Mouse (Mus musculus): ENCODE data around the gene Sorbs1. TPM values are rescaled to one million over a fixed set of nuclear protein-coding genes. Genes with fewer than 3 reads are reported as not detected.

Gene Sorbs1
- polyA plus RNA-seq, 1 experiment from 2014 or later: 59.2 TPM

- H3K36me3 ChIP-seq: no peaks in the 10 kb centered on the region
- no peaks in the 10 kb centered on the region for H3K4me1 ChIP-seq
- WGBS: 86% methylated on average over 6 of the region's 6 CpGs
- ATAC-seq (replicated peaks; ENCODE audit: low FRiP score): 0 out of 2 replicates have a peak, but pooled peaks have one; percentile 52
- no peak overlapping the region for H3K4me2 ChIP-seq
- no peaks in the 10 kb centered on the region for H3K9me3 ChIP-seq (replicated peaks)
- no peak overlapping the region for H3K4me3 ChIP-seq (replicated peaks)
- no peak overlapping the region for H3K9ac ChIP-seq
- no peak overlapping the region for H3K27ac ChIP-seq
- no peaks in the 10 kb centered on the region for H3K27me3 ChIP-seq
Measured at GRCm38 (mm10) chr19:40536526-40536925, 22.9 kb upstream of the Sorbs1 start.

GRCm38 (mm10) chr19:40532525-40532924 lies 18.9 kb upstream of the Sorbs1 start:
- Histone ChIP-seq H3K4me2 (no peak overlapping the region), H3K9ac (no peak overlapping the region), H3K4me1 (no peaks in the 10 kb centered on the region), H3K36me3 (no peaks in the 10 kb centered on the region), H3K9me3 (replicated peaks) (no peaks in the 10 kb centered on the region), H3K4me3 (replicated peaks) (no peak overlapping the region), H3K27me3 (no peaks in the 10 kb centered on the region), H3K27ac (no peak overlapping the region)
- ATAC-seq (replicated peaks; ENCODE audit: low FRiP score): no peak
- 78% methylated on average over 5 of the region's 5 CpGs for WGBS

GRCm38 (mm10) chr19:40530323-40530722 lies 16.7 kb upstream of the Sorbs1 start:
- Histone ChIP-seq H3K4me2 (no peak overlapping the region), H3K36me3 (no peaks in the 10 kb centered on the region), H3K4me3 (replicated peaks) (no peak overlapping the region), H3K9ac (no peak overlapping the region), H3K27me3 (no peaks in the 10 kb centered on the region), H3K27ac (no peak overlapping the region), H3K9me3 (replicated peaks) (no peaks in the 10 kb centered on the region), H3K4me1 (no peaks in the 10 kb centered on the region)
- ATAC-seq (replicated peaks; ENCODE audit: low FRiP score): no peak
- WGBS: 89% methylated on average over 2 of the region's 2 CpGs

GRCm38 (mm10) chr19:40528254-40528653 lies 14.7 kb upstream of the Sorbs1 start:
- H3K27me3 ChIP-seq: no peaks in the 10 kb centered on the region
- no peak overlapping the region for H3K27ac ChIP-seq
- no peaks in the 10 kb centered on the region for H3K36me3 ChIP-seq
- no peak overlapping the region for H3K9ac ChIP-seq
- no peaks in the 10 kb centered on the region for H3K9me3 ChIP-seq (replicated peaks)
- ATAC-seq (replicated peaks; ENCODE audit: low FRiP score): no peak
- no peak overlapping the region for H3K4me3 ChIP-seq (replicated peaks)
- no peaks in the 10 kb centered on the region for H3K4me1 ChIP-seq
- no peak overlapping the region for H3K4me2 ChIP-seq

GRCm38 (mm10) chr19:40526367-40527014 lies 12.9 kb upstream of the Sorbs1 start:
- no peak overlapping the region for H3K27ac ChIP-seq
- no peak for ATAC-seq (replicated peaks; ENCODE audit: low FRiP score)
- WGBS: 84% methylated on average over 9 of the region's 9 CpGs
- no peaks in the 10 kb centered on the region for H3K27me3 ChIP-seq
- H3K4me3 ChIP-seq (replicated peaks): no peak overlapping the region
- H3K4me2 ChIP-seq: no peak overlapping the region
- no peaks in the 10 kb centered on the region for H3K4me1 ChIP-seq
- H3K36me3 ChIP-seq: no peaks in the 10 kb centered on the region
- H3K9me3 ChIP-seq (replicated peaks): no peaks in the 10 kb centered on the region
- no peak overlapping the region for H3K9ac ChIP-seq

- no peaks in the 10 kb centered on the region for H3K27me3 ChIP-seq
- no peaks in the 10 kb centered on the region for H3K4me1 ChIP-seq
- no peaks in the 10 kb centered on the region for H3K36me3 ChIP-seq
- H3K9me3 ChIP-seq (replicated peaks): no peaks in the 10 kb centered on the region
- H3K4me3 ChIP-seq (replicated peaks): no peak overlapping the region
- ATAC-seq (replicated peaks; ENCODE audit: low FRiP score): no peak
- H3K27ac ChIP-seq: no peak overlapping the region
- 78% methylated on average over 8 of the region's 8 CpGs for WGBS
- H3K9ac ChIP-seq: no peak overlapping the region
- no peak overlapping the region for H3K4me2 ChIP-seq
Measured at GRCm38 (mm10) chr19:40523431-40524005, 9.9 kb upstream of the Sorbs1 start.

- Histone ChIP-seq H3K27me3 (no peaks in the 10 kb centered on the region), H3K36me3 (no peaks in the 10 kb centered on the region), H3K9me3 (replicated peaks) (no peaks in the 10 kb centered on the region), H3K9ac (no peak overlapping the region), H3K27ac (no peak overlapping the region), H3K4me2 (no peak overlapping the region), H3K4me1 (no peaks in the 10 kb centered on the region), H3K4me3 (replicated peaks) (no peak overlapping the region)
- ATAC-seq (replicated peaks; ENCODE audit: low FRiP score): no peak
- WGBS: 83% methylated on average over 5 of the region's 5 CpGs
Measured at GRCm38 (mm10) chr19:40520403-40520802, 6.8 kb upstream of the Sorbs1 start.

- WGBS: 34% methylated on average over 1 of the region's 1 CpGs
- ATAC-seq (replicated peaks; ENCODE audit: low FRiP score): no peak
- no peaks in the 10 kb centered on the region for H3K27me3 ChIP-seq
- no peaks in the 10 kb centered on the region for H3K36me3 ChIP-seq
- H3K4me3 ChIP-seq (replicated peaks): no peak overlapping the region
- H3K9ac ChIP-seq: no peak overlapping the region
- H3K4me2 ChIP-seq: no peak overlapping the region
- H3K4me1 ChIP-seq: no peaks in the 10 kb centered on the region
- no peak overlapping the region for H3K27ac ChIP-seq
- H3K9me3 ChIP-seq (replicated peaks): no peaks in the 10 kb centered on the region
Measured at GRCm38 (mm10) chr19:40518706-40519105, 5.1 kb upstream of the Sorbs1 start.

- Histone ChIP-seq H3K9me3 (replicated peaks) (no peaks in the 10 kb centered on the region), H3K9ac (no peak overlapping the region), H3K27ac (no peak overlapping the region), H3K36me3 (no peaks in the 10 kb centered on the region), H3K4me2 (no peak overlapping the region), H3K4me1 (peaks cover 22% of the 10 kb centered on the region), H3K27me3 (no peaks in the 10 kb centered on the region), H3K4me3 (replicated peaks) (no peak overlapping the region)
- 91% methylated on average over 3 of the region's 3 CpGs for WGBS
- ATAC-seq (replicated peaks; ENCODE audit: low FRiP score): no peak
Measured at GRCm38 (mm10) chr19:40515596-40515995, 2.0 kb upstream of the Sorbs1 start.

GRCm38 (mm10) chr19:40514376-40514775 lies 797 bp upstream of the Sorbs1 start:
- H3K4me2 ChIP-seq: no peak overlapping the region
- peaks cover 32% of the 10 kb centered on the region for H3K4me1 ChIP-seq
- no peaks in the 10 kb centered on the region for H3K9me3 ChIP-seq (replicated peaks)
- no peak for ATAC-seq (replicated peaks; ENCODE audit: low FRiP score)
- H3K4me3 ChIP-seq (replicated peaks): no peak overlapping the region
- 83% methylated on average over 7 of the region's 7 CpGs for WGBS
- H3K9ac ChIP-seq: no peak overlapping the region
- no peaks in the 10 kb centered on the region for H3K27me3 ChIP-seq
- H3K36me3 ChIP-seq: no peaks in the 10 kb centered on the region
- H3K27ac ChIP-seq: no peak overlapping the region

- Histone ChIP-seq H3K27me3 (no peaks in the 10 kb centered on the region), H3K9me3 (replicated peaks) (no peaks in the 10 kb centered on the region; the same call in 1 of the 2 replicates), H3K4me1 (peaks cover 32% of the 10 kb centered on the region), H3K4me2 (peak overlapping the region; percentile 89), H3K36me3 (no peaks in the 10 kb centered on the region), H3K4me3 (replicated peaks) (peak overlapping the region; percentile 89), H3K9ac (peak overlapping the region; percentile 79), H3K27ac (peak overlapping the region; percentile 91)
- under 1% methylated on average over 34 of the region's 34 CpGs for WGBS
- peak; percentile 45 for ATAC-seq (replicated peaks; ENCODE audit: low FRiP score)
Measured at GRCm38 (mm10) chr19:40512500-40513421, 818 bp downstream of the Sorbs1 start.

GRCm38 (mm10) chr19:40511679-40512309 lies 1.8 kb downstream of the Sorbs1 start:
- Histone ChIP-seq H3K36me3 (no peaks in the 10 kb centered on the region), H3K9me3 (replicated peaks) (no peaks in the 10 kb centered on the region; the same call in 1 of the 2 replicates), H3K27me3 (no peaks in the 10 kb centered on the region), H3K27ac (no peak overlapping the region), H3K4me1 (peaks cover 32% of the 10 kb centered on the region), H3K9ac (0 out of 2 replicates have a peak overlapping the region, but pooled peaks have one; percentile 10), H3K4me3 (replicated peaks) (peak overlapping the region; percentile 89), H3K4me2 (peak overlapping the region; percentile 89)
- WGBS: 24% methylated on average over 5 of the region's 5 CpGs
- ATAC-seq (replicated peaks; ENCODE audit: low FRiP score): no peak

Data from kidney, embryonic 15.5 days (tissue).